Mouse (Mus musculus): ENCODE measurements around the gene Fabp2.

Fabp2 gene

GRCm38 (mm10) chr3:122894772-122895171, at the start of gene Fabp2:
Gene Fabp2, plus strand, starts transcription at chr3:122895072.
- DNase-seq: no peak

DNA sequence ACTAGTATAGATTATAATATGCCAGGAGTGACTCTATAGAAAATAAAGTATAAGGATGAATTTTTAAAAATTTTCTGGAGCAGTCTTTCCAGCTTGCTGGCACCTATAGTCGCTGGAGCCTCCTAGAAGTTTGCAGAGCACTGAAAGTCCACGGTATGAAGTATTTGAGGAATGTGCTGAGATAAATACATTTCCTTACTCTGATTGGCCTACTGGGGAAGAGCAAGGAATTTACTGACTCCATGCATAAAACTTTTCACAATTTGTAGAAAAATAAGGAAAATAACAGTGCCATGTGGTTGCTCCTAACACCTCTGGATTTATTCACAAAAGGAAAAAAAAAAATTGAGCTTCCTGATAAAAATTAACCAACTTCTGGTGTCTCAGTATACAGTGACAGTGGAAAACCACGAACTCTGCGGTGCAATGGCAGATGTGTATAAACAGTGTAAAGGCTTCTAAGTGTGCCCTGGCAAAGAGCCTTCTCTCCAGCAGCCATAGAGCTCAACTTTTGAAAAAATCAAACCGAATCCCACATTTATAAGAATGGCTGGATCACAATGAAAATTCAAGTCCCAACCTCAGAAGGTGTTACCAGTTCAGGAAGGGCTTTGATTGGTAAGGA, 46.4 kb upstream of the Fabp2 start:
- no peak for DNase-seq

GRCm38 (mm10) chr3:122855149-122855548, 39.7 kb upstream of the Fabp2 start:
- DNase-seq: no peak

DNA sequence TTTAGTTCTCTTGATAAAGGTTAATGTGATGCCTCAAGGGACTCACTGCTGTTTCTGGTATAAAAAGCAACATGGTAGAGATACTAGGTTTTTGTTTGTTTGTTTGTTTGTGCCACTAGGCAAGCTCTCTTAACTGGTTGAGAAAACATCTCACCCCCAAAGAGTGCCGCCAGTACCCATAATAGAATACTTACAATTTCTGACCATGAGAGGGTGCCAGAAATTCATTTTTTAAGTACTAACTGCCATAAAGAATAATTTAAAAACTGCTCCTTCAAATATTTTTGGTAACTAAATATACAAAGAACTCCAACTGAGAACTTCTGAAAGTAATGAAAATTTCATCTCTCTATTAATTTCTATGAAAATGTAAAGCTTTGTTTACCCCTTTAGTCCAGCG, 35.0 kb upstream of the Fabp2 start:
- no peak for DNase-seq

DNA sequence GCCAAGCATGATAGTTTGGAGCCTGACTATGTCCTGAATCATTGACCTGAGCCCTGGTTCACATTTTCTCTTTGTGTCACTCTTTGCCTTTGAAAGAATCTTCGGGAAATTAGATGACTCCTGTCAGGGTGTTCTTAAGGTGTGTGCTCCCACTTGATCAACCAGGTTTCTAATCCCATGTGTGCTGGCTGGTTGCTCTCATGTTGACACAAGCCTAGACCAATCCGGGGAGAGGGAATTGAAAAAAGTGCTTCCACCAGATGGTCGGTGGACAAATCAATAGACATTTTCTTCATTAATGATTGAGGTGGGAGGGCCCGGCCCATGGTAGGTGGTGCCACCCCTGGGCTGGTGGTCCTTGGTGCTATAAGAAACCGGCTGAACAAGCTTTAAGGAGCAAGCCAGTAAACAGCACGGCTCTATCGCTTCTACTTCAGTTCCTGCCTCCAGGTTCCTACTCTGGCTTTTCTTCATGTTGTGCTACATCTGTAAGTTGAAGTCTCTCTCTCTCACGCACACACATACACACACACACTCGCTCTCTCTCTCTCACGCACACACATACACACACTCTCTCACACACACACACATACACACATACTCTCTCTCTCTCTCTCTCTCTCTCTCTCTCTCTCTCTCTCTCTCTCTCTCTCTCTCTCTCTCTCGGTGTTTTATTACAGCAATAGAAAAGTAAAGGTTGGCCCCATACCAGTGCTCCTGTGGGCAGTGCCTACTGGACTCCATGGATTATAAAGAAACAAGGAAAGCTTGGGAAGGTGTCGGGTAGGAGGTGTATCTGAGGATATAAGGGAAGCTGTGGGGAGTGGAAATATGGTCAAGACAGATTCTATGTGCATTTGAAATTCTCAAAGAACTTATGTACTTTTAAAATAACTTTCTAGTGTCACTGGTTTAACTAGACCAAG, 34.0 kb upstream of the Fabp2 start:
- DNase-seq: no peak

- DNase-seq: no peak
Measured at GRCm38 (mm10) chr3:122865092-122865491, 29.8 kb upstream of the Fabp2 start.

GRCm38 (mm10) chr3:122868270-122868669, 26.6 kb upstream of the Fabp2 start:
- no peak for DNase-seq

DNA sequence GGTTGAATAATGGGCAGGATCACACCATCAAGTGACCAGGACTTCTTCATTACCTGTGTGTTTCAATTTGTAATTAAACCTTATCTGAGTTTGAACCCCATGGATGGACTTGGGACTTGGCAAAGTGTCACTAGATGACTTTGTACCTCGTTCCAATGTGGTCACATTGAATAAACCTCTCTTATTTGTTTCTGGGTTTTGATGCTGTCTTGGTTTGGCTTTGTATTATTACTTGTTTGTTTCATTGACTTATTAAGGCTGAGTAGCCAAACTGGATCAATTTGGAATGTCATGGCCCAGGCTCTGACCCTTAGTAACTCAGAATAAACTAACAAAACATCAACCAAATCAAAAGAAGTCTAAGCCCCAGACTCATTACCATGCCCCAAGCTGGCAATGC, 23.3 kb upstream of the Fabp2 start:
- no peak for DNase-seq

GRCm38 (mm10) chr3:122876870-122877269, 18.0 kb upstream of the Fabp2 start:
- DNase-seq: no peak

- no peak for DNase-seq
Measured at GRCm38 (mm10) chr3:122877543-122877942, 17.3 kb upstream of the Fabp2 start.

GRCm38 (mm10) chr3:122878705-122879315, 16.1 kb upstream of the Fabp2 start:
- DNase-seq: no peak

GRCm38 (mm10) chr3:122887505-122888301, 7.2 kb upstream of the Fabp2 start:
- no peak for DNase-seq

GRCm38 (mm10) chr3:122888371-122888819, 6.5 kb upstream of the Fabp2 start:
- DNase-seq: no peak

GRCm38 (mm10) chr3:122895189-122895731, 388 bp downstream of the Fabp2 start:
- DNase-seq: no peak

- DNase-seq: no peak
Measured at GRCm38 (mm10) chr3:122898254-122898653, 3.4 kb downstream of the Fabp2 start.

DNA sequence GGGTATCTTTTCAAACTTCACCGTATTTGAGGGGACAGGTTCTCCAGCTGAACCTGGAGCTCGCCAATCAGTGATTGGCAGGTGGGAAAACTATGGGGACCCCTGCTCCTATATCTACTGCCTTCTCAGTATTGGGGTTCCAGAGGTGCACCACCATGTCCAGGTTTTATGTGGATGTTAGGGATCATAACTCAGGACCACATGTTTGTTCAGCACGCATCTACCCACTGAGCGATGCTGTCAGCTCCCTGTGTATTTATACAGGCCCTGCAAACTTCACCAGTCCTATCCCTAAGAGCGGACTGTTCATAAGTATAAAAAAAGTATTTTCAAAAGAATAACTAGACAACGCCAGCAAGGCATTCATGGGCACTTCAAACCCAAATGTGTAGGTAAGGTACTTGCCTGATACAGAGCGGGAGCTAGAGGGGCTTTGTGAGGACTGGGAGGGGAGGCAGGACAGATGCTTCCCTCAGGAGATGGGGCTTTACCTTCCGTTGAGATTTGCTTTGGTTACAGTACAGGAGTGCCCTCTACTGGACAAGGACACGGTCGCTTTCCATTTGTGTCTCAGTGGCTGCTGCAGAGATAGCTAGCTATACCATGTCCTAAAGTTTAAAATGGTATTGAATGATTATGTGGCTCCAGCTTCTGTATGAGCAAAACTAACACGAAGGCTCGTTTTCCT, 9.0 kb downstream of the Fabp2 start:
- peak; percentile 38 for DNase-seq

GRCm38 (mm10) chr3:122907841-122908240, 13.0 kb downstream of the Fabp2 start:
- DNase-seq: no peak

GRCm38 (mm10) chr3:122915493-122915892, 20.6 kb downstream of the Fabp2 start:
- no peak for DNase-seq

GRCm38 (mm10) chr3:122916191-122916680, 21.4 kb downstream of the Fabp2 start:
- no peak for DNase-seq

DNA sequence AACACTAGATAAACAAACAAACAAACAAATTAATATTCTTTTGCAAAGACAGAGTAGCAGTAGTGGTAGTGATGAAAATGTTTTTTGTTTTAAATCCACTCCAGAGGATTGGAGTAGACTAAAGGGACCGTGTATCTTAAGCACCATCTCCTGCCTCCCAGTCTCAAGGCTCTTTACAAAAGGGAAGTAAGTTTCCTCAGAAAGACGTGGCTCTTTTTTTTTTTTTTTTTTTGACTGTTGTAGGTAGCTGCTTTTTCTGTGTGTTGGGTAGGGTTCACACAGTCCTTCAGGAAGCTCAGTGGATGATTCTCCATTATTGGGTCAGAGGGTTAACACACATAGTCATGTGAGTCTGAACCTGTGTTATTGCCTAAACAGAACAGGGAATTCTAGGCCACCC, 23.8 kb downstream of the Fabp2 start:
- no peak for DNase-seq

GRCm38 (mm10) chr3:122919260-122919659, 24.4 kb downstream of the Fabp2 start, which contains the start of gene Gm10959:
Gene Gm10959, minus strand, starts transcription at chr3:122919360.
- no peak for DNase-seq
